Mouse (Mus musculus): ENCODE measurements around the gene Trabd2b. TPM values are rescaled to one million over a fixed set of nuclear protein-coding genes. Genes with fewer than 3 reads are reported as not detected.

Trabd2b gene
- polyA plus RNA-seq, 1 experiment from 2014 or later, result 1.3 TPM

- DNase-seq (ENCODE audit: low spot score), result no peak
- no peak for ATAC-seq (replicated peaks; ENCODE audit: low FRiP score)
- H3K4me1 ChIP-seq (replicated peaks; ENCODE audit: control insufficient read depth, insufficient read depth, low read length), result 0 out of 2 replicates have a peak, but pooled peaks cover 2% of the 10 kb centered on the region
- no peaks in the 10 kb centered on the region for H3K36me3 ChIP-seq (ENCODE audit: control insufficient read depth, insufficient read depth, low read length)
- peak overlapping the region; percentile 85; the same call in 1 of the 2 replicates for H3K4me2 ChIP-seq
- H3K27ac ChIP-seq (ENCODE audit: low read depth, low read length), result no peak overlapping the region
- H3K9me3 ChIP-seq (ENCODE audit: control insufficient read depth, low read length), result no peaks in the 10 kb centered on the region
- no peak overlapping the region for H3K9ac ChIP-seq (ENCODE audit: low read depth, low read length)
- H3K27me3 ChIP-seq (replicated peaks; ENCODE audit: control insufficient read depth, insufficient read depth, low read length), result peaks cover 38% of the 10 kb centered on the region
- H3K4me3 ChIP-seq (ENCODE audit: low read depth, low read length), result no peak overlapping the region
- 42% methylated on average over 3 of the region's 3 CpGs for WGBS
Observed at GRCm38 (mm10) chr4:114407516-114407915, 992 bp downstream of the Trabd2b start.

GRCm38 (mm10) chr4:114408298-114408697 lies 1.8 kb downstream of the Trabd2b start:
- no peak overlapping the region for H3K4me3 ChIP-seq (ENCODE audit: low read depth, low read length)
- 68% methylated on average over 2 of the region's 2 CpGs for WGBS
- H3K4me1 ChIP-seq (replicated peaks; ENCODE audit: control insufficient read depth, insufficient read depth, low read length), result 0 out of 2 replicates have a peak, but pooled peaks cover 2% of the 10 kb centered on the region

GRCm38 (mm10) chr4:114408890-114409480 lies 2.5 kb downstream of the Trabd2b start:
- H3K9ac ChIP-seq (ENCODE audit: low read depth, low read length), result no peak overlapping the region
- H3K4me1 ChIP-seq (replicated peaks; ENCODE audit: control insufficient read depth, insufficient read depth, low read length), result 0 out of 2 replicates have a peak, but pooled peaks cover 2% of the 10 kb centered on the region
- H3K4me2 ChIP-seq, result no peak overlapping the region
- no peaks in the 10 kb centered on the region for H3K9me3 ChIP-seq (ENCODE audit: control insufficient read depth, low read length)
- ATAC-seq (replicated peaks; ENCODE audit: low FRiP score), result no peak
- DNase-seq (ENCODE audit: low spot score), result no peak
- peaks cover 38% of the 10 kb centered on the region for H3K27me3 ChIP-seq (replicated peaks; ENCODE audit: control insufficient read depth, insufficient read depth, low read length)
- no peak overlapping the region for H3K4me3 ChIP-seq (ENCODE audit: low read depth, low read length)
- no peak overlapping the region for H3K27ac ChIP-seq (ENCODE audit: low read depth, low read length)
- 72% methylated on average over 18 of the region's 18 CpGs for WGBS
- no peaks in the 10 kb centered on the region for H3K36me3 ChIP-seq (ENCODE audit: control insufficient read depth, insufficient read depth, low read length)

More at GRCm38 (mm10) chr4:114408298-114408697, 1.8 kb downstream of the Trabd2b start:
- Histone ChIP-seq H3K4me2 (no peak overlapping the region), H3K27ac (ENCODE audit: low read depth, low read length) (no peak overlapping the region), H3K9me3 (ENCODE audit: control insufficient read depth, low read length) (no peaks in the 10 kb centered on the region), H3K9ac (ENCODE audit: low read depth, low read length) (no peak overlapping the region), H3K27me3 (replicated peaks; ENCODE audit: control insufficient read depth, insufficient read depth, low read length) (peaks cover 38% of the 10 kb centered on the region), H3K36me3 (ENCODE audit: control insufficient read depth, insufficient read depth, low read length) (no peaks in the 10 kb centered on the region)
- ATAC-seq (replicated peaks; ENCODE audit: low FRiP score) (no peak), DNase-seq (ENCODE audit: low spot score) (no peak)

GRCm38 (mm10) chr4:114409511-114409910 lies 3.0 kb downstream of the Trabd2b start:
- Histone ChIP-seq H3K36me3 (ENCODE audit: control insufficient read depth, insufficient read depth, low read length) (no peaks in the 10 kb centered on the region), H3K27me3 (replicated peaks; ENCODE audit: control insufficient read depth, insufficient read depth, low read length) (peaks cover 38% of the 10 kb centered on the region), H3K9ac (ENCODE audit: low read depth, low read length) (no peak overlapping the region), H3K4me3 (ENCODE audit: low read depth, low read length) (no peak overlapping the region), H3K4me1 (replicated peaks; ENCODE audit: control insufficient read depth, insufficient read depth, low read length) (0 out of 2 replicates have a peak, but pooled peaks cover 2% of the 10 kb centered on the region), H3K4me2 (no peak overlapping the region), H3K9me3 (ENCODE audit: control insufficient read depth, low read length) (no peaks in the 10 kb centered on the region), H3K27ac (ENCODE audit: low read depth, low read length) (no peak overlapping the region)
- ATAC-seq (replicated peaks; ENCODE audit: low FRiP score) (no peak), DNase-seq (ENCODE audit: low spot score) (no peak)

DNA sequence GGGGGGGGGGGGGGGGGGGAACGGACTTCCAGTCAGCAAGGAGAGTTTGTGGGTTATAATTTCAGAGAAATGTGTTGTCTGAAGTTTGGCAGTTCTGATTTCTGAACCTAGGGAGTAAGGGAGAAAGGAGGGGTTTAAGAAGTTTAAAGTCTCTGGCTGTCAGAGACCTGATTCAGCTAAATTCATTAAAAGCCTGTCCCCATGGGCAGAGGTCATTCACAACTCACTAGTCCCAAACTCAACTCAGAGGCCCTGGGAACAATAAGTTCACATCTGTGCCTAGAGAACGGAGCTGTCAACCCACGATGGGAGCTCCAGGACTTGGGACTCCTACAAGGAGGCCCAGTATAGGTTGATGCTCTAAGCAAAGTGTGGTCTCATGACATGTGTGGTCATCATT lies 3.5 kb downstream of the Trabd2b start:
- Histone ChIP-seq H3K36me3 (ENCODE audit: control insufficient read depth, insufficient read depth, low read length) (no peaks in the 10 kb centered on the region), H3K27ac (ENCODE audit: low read depth, low read length) (no peak overlapping the region), H3K9ac (ENCODE audit: low read depth, low read length) (no peak overlapping the region), H3K4me3 (ENCODE audit: low read depth, low read length) (no peak overlapping the region), H3K4me1 (replicated peaks; ENCODE audit: control insufficient read depth, insufficient read depth, low read length) (0 out of 2 replicates have a peak, but pooled peaks cover 2% of the 10 kb centered on the region), H3K9me3 (ENCODE audit: control insufficient read depth, low read length) (no peaks in the 10 kb centered on the region), H3K4me2 (no peak overlapping the region), H3K27me3 (replicated peaks; ENCODE audit: control insufficient read depth, insufficient read depth, low read length) (peaks cover 38% of the 10 kb centered on the region)
- DNase-seq (ENCODE audit: low spot score) (no peak), ATAC-seq (replicated peaks; ENCODE audit: low FRiP score) (no peak)
- WGBS, result 47% methylated on average over 3 of the region's 3 CpGs

DNA sequence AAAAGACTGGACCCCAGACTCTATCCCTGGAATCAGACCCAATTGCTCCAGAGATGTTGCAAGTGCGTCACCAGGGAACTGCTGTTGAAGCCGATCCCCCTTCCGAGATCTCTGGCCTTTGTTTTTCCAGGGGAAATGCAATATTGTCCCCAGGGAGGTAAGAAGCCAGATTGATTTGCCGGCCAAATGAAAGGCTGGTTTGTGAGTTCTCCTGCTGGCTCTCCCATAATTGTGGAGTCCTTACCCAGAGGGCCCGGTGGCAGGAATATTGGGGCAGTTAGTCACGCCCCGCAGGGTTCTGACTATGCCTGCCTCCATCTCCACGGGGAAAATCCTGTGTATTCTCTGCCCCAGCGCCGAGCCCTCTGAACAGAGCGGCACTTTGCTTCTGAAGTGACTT lies 3.9 kb downstream of the Trabd2b start:
- H3K4me1 ChIP-seq (replicated peaks; ENCODE audit: control insufficient read depth, insufficient read depth, low read length), result 0 out of 2 replicates have a peak, but pooled peaks cover 2% of the 10 kb centered on the region
- DNase-seq (ENCODE audit: low spot score) (no peak), ATAC-seq (replicated peaks; ENCODE audit: low FRiP score) (no peak)
- H3K27me3 ChIP-seq (replicated peaks; ENCODE audit: control insufficient read depth, insufficient read depth, low read length), result peaks cover 38% of the 10 kb centered on the region
- no peak overlapping the region for H3K9ac ChIP-seq (ENCODE audit: low read depth, low read length)
- H3K27ac ChIP-seq (ENCODE audit: low read depth, low read length), result no peak overlapping the region
- no peaks in the 10 kb centered on the region for H3K36me3 ChIP-seq (ENCODE audit: control insufficient read depth, insufficient read depth, low read length)
- no peak overlapping the region for H3K4me2 ChIP-seq
- H3K9me3 ChIP-seq (ENCODE audit: control insufficient read depth, low read length), result no peaks in the 10 kb centered on the region
- no peak overlapping the region for H3K4me3 ChIP-seq (ENCODE audit: low read depth, low read length)
- WGBS, result 35% methylated on average over 11 of the region's 11 CpGs

- H3K27ac ChIP-seq (ENCODE audit: low read depth, low read length), result no peak overlapping the region
- ATAC-seq (replicated peaks; ENCODE audit: low FRiP score), result no peak
- H3K9me3 ChIP-seq (ENCODE audit: control insufficient read depth, low read length), result no peaks in the 10 kb centered on the region
- 47% methylated on average over 9 of the region's 9 CpGs for WGBS
- no peak overlapping the region for H3K4me2 ChIP-seq
- peaks cover 36% of the 10 kb centered on the region for H3K27me3 ChIP-seq (replicated peaks; ENCODE audit: control insufficient read depth, insufficient read depth, low read length)
- 0 out of 2 replicates have a peak, but pooled peaks cover 2% of the 10 kb centered on the region for H3K4me1 ChIP-seq (replicated peaks; ENCODE audit: control insufficient read depth, insufficient read depth, low read length)
- DNase-seq (ENCODE audit: low spot score), result no peak
- H3K36me3 ChIP-seq (ENCODE audit: control insufficient read depth, insufficient read depth, low read length), result no peaks in the 10 kb centered on the region
- H3K4me3 ChIP-seq (ENCODE audit: low read depth, low read length), result no peak overlapping the region
- H3K9ac ChIP-seq (ENCODE audit: low read depth, low read length), result no peak overlapping the region
Observed at GRCm38 (mm10) chr4:114410958-114411661, 4.6 kb downstream of the Trabd2b start.

DNA sequence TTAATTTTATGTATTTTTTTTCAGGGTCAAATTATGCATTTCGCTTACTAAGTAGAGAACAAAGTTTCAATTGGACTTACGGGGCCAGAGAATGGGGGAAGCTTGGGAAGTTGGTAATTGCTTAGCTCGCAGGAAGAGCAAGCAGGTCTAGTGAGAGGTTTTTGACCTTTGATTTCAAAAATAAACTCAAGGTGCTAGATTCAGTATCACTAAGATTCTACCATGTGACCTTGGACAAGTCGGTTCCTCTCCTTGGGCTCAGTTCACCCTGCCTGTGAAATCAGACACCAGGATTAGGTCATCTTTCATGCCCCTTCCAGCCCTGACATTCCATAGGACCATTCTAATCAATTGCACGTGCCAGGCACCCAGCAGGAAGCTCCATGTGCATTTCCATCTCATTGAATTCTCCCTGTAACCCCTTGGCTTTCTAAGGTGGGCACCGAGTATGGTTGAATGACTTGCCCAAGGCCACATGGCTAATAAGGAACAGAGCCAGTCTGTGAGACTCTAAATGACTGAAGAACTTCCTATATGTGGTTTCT lies 5.4 kb downstream of the Trabd2b start:
- Histone ChIP-seq H3K36me3 (ENCODE audit: control insufficient read depth, insufficient read depth, low read length) (no peaks in the 10 kb centered on the region), H3K27me3 (replicated peaks; ENCODE audit: control insufficient read depth, insufficient read depth, low read length) (peaks cover 28% of the 10 kb centered on the region), H3K4me1 (replicated peaks; ENCODE audit: control insufficient read depth, insufficient read depth, low read length) (0 out of 2 replicates have a peak, but pooled peaks cover 2% of the 10 kb centered on the region), H3K4me3 (ENCODE audit: low read depth, low read length) (no peak overlapping the region), H3K4me2 (no peak overlapping the region), H3K9me3 (ENCODE audit: control insufficient read depth, low read length) (no peaks in the 10 kb centered on the region), H3K27ac (ENCODE audit: low read depth, low read length) (no peak overlapping the region), H3K9ac (ENCODE audit: low read depth, low read length) (no peak overlapping the region)
- WGBS, result 51% methylated on average over 6 of the region's 6 CpGs
- ATAC-seq (replicated peaks; ENCODE audit: low FRiP score) (no peak), DNase-seq (ENCODE audit: low spot score) (no peak)
